Mouse (Mus musculus) CH12F3 (cell line): Measurements from ENCODE around the gene Hepacam.

Source experiments
- in situ Hi-C: fragments of 300-500 bp; cut with MboI; formaldehyde crosslinking; loops from 2 replicates; pipeline ENCODE4 v1.14.3; 2020; ENCODE audit warnings: low sequenced_read_pairs

The Hepacam gene

DNA sequence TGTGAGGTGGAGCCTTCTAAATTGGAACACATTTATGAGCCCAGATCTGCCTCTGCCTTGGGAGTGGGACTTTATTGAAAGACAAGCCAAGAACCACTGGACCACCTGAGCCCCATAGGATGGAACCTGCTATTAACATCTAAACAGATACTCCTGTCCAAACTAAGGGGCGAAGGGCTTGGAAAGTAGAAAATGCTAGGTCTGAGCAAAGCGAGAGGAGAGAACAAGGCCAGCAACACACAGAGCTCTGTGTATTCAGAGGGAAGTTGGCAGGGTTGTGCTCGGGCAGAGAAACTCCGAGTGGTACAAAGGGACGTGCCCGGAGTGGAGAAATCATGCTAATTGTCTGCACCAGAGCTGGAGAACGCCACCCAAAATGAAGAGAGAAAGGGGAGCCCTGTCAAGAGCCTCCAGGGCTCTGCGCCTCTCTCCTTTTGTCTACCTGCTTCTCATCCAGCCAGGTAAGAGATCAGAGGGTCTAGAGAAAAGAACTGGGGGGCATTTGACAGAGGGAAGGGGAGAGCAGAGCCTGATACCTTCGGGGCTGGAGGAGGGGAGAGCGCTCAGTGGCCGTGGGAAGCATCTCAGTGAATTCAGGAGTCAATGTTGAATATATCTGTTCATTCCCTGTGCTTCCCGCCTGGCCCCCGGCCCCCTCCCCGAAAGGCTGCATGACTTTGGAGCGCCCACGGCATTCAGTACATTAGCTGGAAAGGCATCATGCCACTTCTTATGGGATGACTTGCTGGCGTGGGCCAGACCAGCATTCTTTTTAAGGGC lies at the start of gene Hepacam:
TSS of gene Hepacam (plus strand) at position 51 of the 780 bp plus-strand sequence.
- in situ Hi-C loops = no loop called here

DNA sequence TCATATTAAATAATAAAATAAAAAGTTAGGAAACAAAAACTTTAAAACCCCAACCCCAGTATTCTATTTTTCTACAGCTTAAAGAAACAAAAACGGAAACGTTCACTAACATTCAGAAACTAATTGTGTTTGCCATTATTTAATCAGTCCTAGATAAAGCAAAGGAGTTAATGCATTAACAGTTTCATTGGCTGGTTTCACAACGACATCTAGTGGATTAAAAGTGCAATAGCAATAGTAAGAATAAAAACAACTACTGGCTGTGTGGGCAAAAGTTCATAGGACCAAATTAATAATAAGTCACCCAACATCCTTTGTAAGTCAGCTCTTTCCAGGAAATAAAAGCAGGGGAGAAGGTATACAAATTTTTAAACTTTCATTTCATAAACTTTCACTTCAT lies 37.7 kb upstream of the Hepacam start:
- in situ Hi-C loops = no loop called here

- in situ Hi-C loops = no loop called here
These were observed 21.7 kb upstream of the Hepacam start for GRCm38 (mm10) chr9:37345406-37345805.

GRCm38 (mm10) chr9:37347184-37347987 lies 19.8 kb upstream of the Hepacam start:
- in situ Hi-C loops = no loop called here

DNA sequence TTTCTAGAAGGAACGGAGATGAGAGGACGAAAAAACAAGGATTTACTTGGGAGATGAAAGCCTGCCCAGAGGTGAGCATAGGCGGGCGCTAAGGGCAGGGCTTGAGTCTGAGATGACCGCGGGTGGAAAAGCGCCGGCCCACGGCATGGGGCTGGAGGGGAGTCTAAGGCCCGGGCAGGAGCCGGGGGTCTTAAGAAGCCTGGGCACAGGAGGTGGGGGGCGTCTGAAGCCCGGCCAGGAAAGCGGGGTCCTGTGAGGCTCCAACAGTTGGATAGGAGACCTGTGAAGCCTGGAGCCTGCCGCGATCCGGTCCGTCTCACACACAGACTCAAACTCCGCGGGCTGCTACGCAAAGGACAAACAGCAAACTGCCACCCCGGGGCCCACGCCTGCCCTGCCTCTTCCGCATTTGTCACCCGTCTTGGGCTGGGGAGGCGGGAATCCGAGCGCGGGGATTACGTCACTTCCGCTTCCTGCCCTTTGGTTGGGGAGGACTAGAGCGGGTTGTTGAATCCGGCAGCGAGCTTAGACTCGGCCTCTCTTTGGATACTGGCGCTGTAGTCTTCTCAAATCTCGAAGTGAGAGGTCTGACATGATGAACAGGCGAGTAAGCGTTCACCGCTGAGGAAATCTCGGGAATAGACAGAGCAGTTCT lies 19.0 kb upstream of the Hepacam start, which contains the start of gene Ccdc15:
TSS of gene Ccdc15 (minus strand) at position 445 of the 655 bp plus-strand sequence.
- in situ Hi-C loops = no loop called here

GRCm38 (mm10) chr9:37349050-37349449 lies 18.1 kb upstream of the Hepacam start:
- in situ Hi-C loops = no loop called here

DNA sequence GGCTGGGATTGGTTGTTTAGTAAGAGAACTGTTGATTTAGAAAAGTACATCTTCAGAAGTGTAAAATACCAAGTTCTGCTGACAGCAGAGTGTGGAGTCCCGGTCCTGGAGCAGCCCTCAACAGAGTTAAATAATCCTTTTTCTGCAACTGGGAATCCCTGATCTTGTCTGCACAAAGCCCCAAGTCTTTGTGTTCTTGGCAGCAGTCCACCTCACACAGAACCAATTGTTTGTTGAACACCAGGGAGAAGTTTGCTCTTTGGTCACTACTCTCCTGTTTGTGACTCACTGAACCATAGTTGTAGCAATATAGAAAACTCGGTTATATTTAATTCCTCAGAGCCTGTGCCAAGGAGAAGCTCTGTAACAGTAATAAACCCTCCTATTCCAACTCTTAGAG lies 15.9 kb upstream of the Hepacam start:
- in situ Hi-C loops = no loop called here

- in situ Hi-C loops = no loop called here
These were observed 12.7 kb upstream of the Hepacam start for GRCm38 (mm10) chr9:37354485-37354884.

DNA sequence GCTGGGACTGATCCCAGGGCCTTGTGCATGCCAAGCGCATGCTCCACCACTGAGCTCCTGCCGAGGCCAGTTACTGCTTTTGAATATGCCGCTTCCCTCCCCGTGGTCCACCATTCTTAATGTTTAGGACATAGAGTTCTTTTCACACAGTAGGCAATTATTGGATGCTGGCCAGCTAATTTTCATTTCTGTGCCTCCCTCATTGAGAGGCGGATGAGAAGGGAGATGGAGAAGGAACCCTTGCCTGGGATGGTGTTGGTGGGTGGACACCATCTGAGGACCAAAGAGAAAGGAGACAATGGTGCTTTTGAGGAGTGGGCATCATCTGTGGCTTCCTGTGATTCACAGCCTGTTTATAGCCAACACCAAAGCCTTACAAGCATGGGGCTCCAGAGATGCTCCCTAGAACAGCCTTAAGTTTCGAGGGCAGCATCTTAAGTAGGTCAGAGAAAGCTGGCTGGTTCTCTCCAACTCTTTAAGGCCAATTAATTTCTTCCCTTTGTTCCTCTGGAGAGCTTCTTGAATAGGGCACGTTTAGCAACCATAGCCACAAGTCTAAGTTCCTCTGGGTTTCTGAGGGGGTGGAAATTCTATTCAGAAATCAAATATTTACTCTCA lies 8.3 kb upstream of the Hepacam start:
- in situ Hi-C loops = no loop called here

GRCm38 (mm10) chr9:37359331-37360220 lies 7.6 kb upstream of the Hepacam start:
- in situ Hi-C loops = no loop called here

DNA sequence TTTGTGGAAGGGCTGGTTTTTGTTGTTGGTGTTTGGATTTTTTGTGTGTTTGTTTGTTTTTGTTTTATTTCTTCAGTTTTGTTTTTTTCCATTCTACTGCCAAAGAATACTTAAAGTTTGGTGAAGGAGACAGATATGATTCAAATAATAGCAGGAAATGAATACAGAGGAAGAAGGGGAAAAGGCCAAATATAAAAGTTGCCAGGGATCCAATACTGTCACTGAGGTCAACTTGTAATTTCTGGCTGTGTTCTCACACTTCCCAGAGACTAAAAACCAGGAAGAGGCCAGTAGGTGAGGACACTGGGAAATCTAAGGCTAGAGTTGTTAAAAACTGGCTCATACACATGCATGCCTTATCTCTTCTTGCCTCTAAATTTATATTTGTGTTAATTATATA lies 5.1 kb upstream of the Hepacam start:
- in situ Hi-C loops = no loop called here

DNA sequence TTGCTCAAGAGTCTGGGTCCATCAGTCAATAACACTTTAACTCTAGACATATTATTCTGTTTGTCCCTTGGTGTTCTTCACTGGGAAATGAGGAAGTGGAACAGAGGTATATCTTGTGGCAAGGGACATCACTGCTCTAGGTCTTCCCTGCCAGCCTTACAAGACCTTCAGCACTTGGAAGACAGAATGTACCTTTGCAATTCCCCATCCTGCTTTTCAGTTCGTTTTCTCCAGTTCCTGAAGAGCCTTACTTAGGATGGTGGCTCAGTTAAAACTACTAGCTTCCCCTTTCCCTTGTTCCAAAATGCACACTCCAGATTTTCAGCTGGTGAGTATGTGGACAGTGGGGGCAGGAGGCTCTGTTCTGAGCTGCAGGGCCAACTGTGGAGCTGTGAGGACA lies 4.3 kb upstream of the Hepacam start:
- in situ Hi-C loops = no loop called here

- in situ Hi-C loops = no loop called here
These were observed 3.6 kb upstream of the Hepacam start for GRCm38 (mm10) chr9:37363551-37363950.

- in situ Hi-C loops = no loop called here
These were observed 2.8 kb upstream of the Hepacam start for GRCm38 (mm10) chr9:37364392-37364791.

DNA sequence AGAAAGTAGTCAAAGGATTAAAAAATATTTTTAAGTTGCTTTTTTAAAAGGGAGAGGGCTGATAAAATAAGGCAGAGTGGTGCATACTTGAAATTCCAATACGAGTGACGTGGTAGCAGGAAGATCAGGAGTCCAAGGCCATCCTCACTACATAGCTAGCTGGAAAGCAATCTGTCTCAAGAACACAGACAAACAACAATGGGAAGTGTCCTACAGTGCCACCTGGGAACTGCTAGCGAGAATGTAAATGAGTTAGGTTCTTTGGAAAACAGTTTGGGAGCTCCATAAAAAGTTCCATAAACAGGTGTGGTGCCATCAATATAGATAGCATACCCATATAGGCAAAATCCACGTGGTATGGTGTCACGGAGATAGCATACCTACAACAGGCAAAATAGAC lies 1.4 kb upstream of the Hepacam start:
- in situ Hi-C loops = no loop called here

DNA sequence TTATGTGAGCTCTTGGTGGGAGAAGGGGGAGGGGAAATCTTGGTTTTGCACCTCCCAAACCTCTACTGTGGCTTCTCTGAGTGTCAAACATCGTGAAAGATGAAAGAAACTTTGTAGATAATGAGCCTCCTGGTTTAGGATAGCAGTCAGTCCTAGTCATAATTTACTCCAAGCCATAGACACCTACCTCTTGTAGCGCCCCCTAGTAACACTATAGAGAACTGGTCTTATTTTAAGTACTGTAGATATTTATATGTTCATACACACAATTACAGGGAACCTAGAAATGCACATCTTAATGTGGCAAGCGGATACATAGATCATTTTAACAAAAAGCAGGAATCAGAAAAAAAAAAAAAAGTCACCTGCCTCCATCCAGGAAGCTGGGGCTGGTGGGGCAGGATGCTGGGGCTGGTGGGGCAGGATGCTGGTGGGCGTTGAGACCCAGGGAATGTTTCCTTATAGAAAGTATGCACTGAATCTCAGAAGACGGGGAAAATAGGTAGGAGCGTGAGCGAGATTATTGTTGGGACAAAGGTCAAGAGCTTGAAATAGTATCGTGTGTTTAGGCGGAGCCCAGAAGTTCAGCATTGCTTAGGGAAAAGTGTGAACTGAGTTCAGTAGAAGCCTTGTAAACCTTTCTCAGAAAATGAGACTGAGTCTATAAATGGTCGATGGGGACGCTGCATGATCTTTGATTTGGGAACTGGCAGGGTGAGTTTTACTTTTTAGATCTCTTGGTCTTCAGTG lies 1.1 kb downstream of the Hepacam start:
- in situ Hi-C loops = no loop called here

GRCm38 (mm10) chr9:37368860-37369259 lies 1.7 kb downstream of the Hepacam start:
- in situ Hi-C loops = no loop called here

DNA sequence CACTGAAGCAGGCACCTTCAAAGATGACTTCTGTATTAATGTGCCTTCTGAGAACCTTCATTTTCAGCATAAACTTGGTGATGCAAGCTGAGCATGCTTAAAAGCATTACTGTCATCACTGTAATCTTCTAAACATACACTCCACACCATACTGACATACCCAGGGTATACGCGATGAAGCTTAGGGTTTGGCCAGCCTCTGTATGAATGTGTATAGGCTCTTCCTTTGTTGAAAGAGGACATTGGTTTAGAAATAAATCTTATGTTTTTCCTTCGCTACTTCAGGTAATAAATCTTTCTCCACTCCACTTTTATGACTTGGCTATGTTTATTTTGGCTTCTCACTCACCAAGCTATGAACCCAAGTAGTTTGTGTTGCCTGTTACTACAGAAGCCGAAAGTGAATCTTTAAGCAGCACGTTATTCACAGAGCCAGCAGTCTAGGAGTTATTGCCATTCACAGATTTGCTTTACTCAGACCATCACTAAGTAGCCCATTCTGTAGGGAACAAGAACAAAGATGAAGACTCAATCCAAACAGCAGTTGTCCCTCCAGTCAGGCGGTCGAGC lies 4.2 kb downstream of the Hepacam start:
- in situ Hi-C loops = no loop called here

DNA sequence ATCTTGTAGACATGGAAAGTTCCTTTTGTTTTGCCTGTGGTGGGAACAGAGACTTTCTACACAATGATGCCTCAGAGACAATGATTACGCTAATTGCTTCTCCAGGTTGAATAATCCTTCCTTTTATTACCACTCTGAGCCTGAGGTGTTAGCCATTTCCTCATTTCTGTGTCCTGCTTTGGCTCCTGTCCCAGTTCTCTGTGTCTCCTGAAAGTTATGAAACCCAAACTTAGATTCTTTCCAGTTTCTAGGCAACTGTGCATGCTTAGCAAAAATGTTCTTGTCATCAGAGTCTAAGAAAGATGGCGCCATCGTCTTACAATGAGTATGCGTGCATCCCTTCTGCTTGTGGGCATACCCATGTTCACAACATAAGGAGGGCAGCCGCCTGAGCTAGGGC lies 8.6 kb downstream of the Hepacam start:
- in situ Hi-C loops = no loop called here
